Mouse (Mus musculus) ES-Bruce4 (cell line): ENCODE results near the gene Fam124a.

Source experiments
- CTCF ChIP-seq: IDR thresholded peaks from one replicate; pipeline ENCODE4 v1.8.1; 2011; ENCODE audit warnings: low read depth, low read length
- POLR2A ChIP-seq: IDR thresholded peaks from one replicate; pipeline ENCODE4 v1.8.1; 2011; ENCODE audit warnings: low read length; ENCODE audit not compliant: insufficient read depth

GRCm38 (mm10) chr14:62584637-62585036 is 29.1 kb downstream of the Fam124a start:
- no peak for TF ChIP-seq POLR2A
- TF ChIP-seq CTCF = no peak
